Mouse (Mus musculus) kidney, adult 2 months (tissue): Measurements from ENCODE around the gene Prkaca.
A peak's percentile ranks its signal among the peaks of the same experiment; 100 is the strongest.

Experiments
- CTCF ChIP-seq: fragments of 200-500 bp; conservative IDR thresholded peaks from 2 replicates; pipeline ENCODE4 v1.5.1; 2011; ENCODE audit warnings: low read depth, mild to moderate bottlenecking, control low read depth, low read length, moderate library complexity, mixed read lengths; ENCODE audit not compliant: insufficient read depth, insufficient read length
- POLR2A ChIP-seq: fragments of 200-500 bp; IDR thresholded peaks from one replicate; pipeline ENCODE4 v1.6.1; 2011; ENCODE audit warnings: low read depth, low read length, control low read depth

DNA sequence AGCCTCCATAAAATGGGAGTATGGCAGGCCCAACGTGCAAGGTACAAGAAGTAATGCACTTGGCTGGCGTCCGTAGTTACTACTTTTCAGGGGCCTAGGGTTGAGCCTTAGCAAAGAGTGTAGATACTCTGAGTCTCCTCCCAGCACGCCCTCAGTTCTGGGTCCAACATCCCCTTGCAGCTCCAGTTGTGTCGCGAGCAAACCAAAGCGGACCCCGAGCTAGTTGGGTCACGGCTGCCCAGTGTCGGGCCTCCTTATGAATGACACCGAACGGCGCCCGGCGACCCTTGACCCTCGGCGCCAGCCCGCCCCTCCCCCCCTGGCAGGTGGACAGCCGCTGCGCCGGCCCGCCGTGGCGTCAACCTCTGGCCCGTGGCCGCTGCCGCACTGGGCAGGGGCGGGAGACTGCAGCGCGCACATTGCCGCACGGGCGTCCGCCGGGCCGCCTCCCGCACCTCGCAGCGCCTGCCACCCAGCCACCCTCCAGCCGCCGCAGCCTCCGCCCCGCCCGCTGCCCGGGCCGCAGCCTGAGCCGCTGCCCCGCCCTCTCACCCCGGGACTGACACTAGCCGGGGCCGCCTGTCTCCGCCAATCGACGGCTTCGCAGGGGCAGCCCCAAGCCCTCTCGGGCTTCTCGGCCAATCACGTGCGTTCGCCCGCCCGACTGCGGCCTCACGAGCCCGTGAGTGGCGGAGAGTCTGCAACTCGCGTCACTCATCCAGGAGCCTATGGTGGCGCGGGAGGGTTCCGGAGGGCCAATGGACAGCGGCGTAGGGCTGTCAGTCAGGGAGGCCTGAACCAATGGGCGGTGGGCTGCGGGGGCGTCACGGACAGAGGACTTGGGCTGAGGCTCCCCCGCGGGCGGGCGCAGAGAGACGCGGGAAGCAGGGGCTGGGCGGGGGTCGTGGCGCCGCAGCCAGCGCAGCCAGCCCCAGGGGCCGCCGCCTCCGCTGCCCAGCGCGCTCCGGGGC lies at the start of gene Prkaca:
- no peak for TF ChIP-seq CTCF
- peak; percentile 20 for TF ChIP-seq POLR2A
